ENCODE assay signal across 9 mouse cellular contexts in genomic region chr3:108839647-108839999, GRCm38 (mm10). TPM values are rescaled to one million over a fixed set of nuclear protein-coding genes. Genes with fewer than 3 reads are reported as not detected.
A peak's percentile ranks its signal among the peaks of the same experiment; 100 is the strongest.
DNase-seq lines count a peak whose midpoint lies in the region; ATAC-seq and TF ChIP-seq lines count a peak whose summit lies in the region.
"Had no signal": no experiment of that assay in that cellular context is flagged by ENCODE, and none has a peak within 500 bp of the region (broad histone marks: within the 10 kb centered on the region; RNA-seq: fewer than 3 reads in every experiment).

No protein-coding gene starts in this region.

- no peaks in the 10 kb centered on the region for H3K27me3 ChIP-seq in heart, embryonic 14.5 days (ENCODE audit: control insufficient read depth, insufficient read depth, low read length)
- H3K27me3 ChIP-seq in MEL (ENCODE audit: control insufficient read depth in 1 of 2, insufficient read depth in 2 of 2, low read length in 2 of 2) = peaks cover 3 to 4% of the 10 kb centered on the region in 2 experiments; a peak in 2 of 4 replicates
- no peaks in the 10 kb centered on the region for H3K27me3 ChIP-seq in heart, postnatal 0 days (ENCODE audit: control insufficient read depth, insufficient read depth, low read length)
- no peaks in the 10 kb centered on the region for H3K27me3 ChIP-seq in midbrain, embryonic 11.5 days (ENCODE audit: control insufficient read depth, insufficient read depth, low read length)
- H3K27me3 ChIP-seq: Patski had no signal

- peak overlapping the region; percentile 76 to 92 for H3K4me3 ChIP-seq in heart, embryonic 14.5 days (ENCODE audit: control insufficient read depth in 1 of 2, insufficient read depth in 1 of 2, low read depth in 1 of 2, low read length in 2 of 2)
- peak overlapping the region; percentile 87 to 93 for H3K4me3 ChIP-seq in MEL (ENCODE audit: control insufficient read depth in 1 of 2, insufficient read depth in 1 of 2, low read depth in 2 of 2, low read length in 2 of 2)
- H3K4me3 ChIP-seq in heart, postnatal 0 days (ENCODE audit: low read depth, low read length) = peak overlapping the region; percentile 96
- H3K4me3 ChIP-seq in midbrain, embryonic 11.5 days (ENCODE audit: low read depth, low read length) = peak overlapping the region; percentile 55

- WGBS in heart, embryonic 14.5 days = 5% methylated on average over 8 of the region's 8 CpGs
- 2% methylated on average over 8 of the region's 8 CpGs for WGBS in heart, postnatal 0 days
- WGBS in midbrain, embryonic 11.5 days = 17% methylated on average over 8 of the region's 8 CpGs

- no peak for TF ChIP-seq CTCF in MEL (IDR thresholded peaks at IDR 0.05 in 2 of 3, conservative IDR thresholded peaks at IDR 0.05 in 1 of 3; ENCODE audit: control insufficient read depth in 1 of 3, insufficient read depth in 1 of 3, low read depth in 2 of 3, low read length in 3 of 3, poor library complexity in 1 of 3, severe bottlenecking in 1 of 3)
- no peak for TF ChIP-seq CTCF in heart, postnatal 0 days (IDR thresholded peaks at IDR 0.05; ENCODE audit: low read depth)

- H3K4me1 ChIP-seq in heart, embryonic 14.5 days (ENCODE audit: control insufficient read depth in 2 of 2, insufficient read depth in 2 of 2, low read length in 2 of 2) = peaks cover 3 to 13% of the 10 kb centered on the region in 2 experiments; a peak in 3 of 4 replicates
- H3K4me1 ChIP-seq in MEL (ENCODE audit: control insufficient read depth in 1 of 2, insufficient read depth in 2 of 2, low read length in 2 of 2) = peaks cover 14 to 17% of the 10 kb centered on the region in 2 experiments
- peaks cover 11% of the 10 kb centered on the region for H3K4me1 ChIP-seq in heart, postnatal 0 days (ENCODE audit: control insufficient read depth, insufficient read depth)
- peaks cover 9% of the 10 kb centered on the region; the same call in 1 of the 2 replicates for H3K4me1 ChIP-seq in midbrain, embryonic 11.5 days (ENCODE audit: control insufficient read depth, insufficient read depth, low read length)

- H3K79me2 ChIP-seq in MEL (ENCODE audit: control insufficient read depth, insufficient read depth, low read length, poor library complexity) = peaks cover 25% of the 10 kb centered on the region

- TF ChIP-seq POLR2A in MEL (IDR thresholded peaks at IDR 0.05; ENCODE audit: control insufficient read depth in 1 of 2, insufficient read depth in 1 of 2, low read depth in 1 of 2, low read length in 2 of 2, poor library complexity in 1 of 2) = no peak

- no peak for ATAC-seq in heart, embryonic 14.5 days (ENCODE audit: insufficient number of reproducible peaks, insufficient read depth, low FRiP score, low read depth)
- no peak for ATAC-seq in heart, postnatal 0 days (ENCODE audit: insufficient read depth, low read depth)
- ATAC-seq in midbrain, embryonic 11.5 days (ENCODE audit: low FRiP score) = no peak

- no peak for TF ChIP-seq RAD21 in MEL (IDR thresholded peaks at IDR 0.05; ENCODE audit: low read depth, low read length)

- H3K4me2 ChIP-seq in heart, embryonic 14.5 days (ENCODE audit: low read length) = peak overlapping the region; percentile 80
- H3K4me2 ChIP-seq in heart, postnatal 0 days (ENCODE audit: low read depth, low read length) = peak overlapping the region; percentile 64
- H3K4me2 ChIP-seq in midbrain, embryonic 11.5 days = peak overlapping the region; percentile 70

- intact Hi-C loops in heart, postnatal 36 days (cut with DNase I) = no loop called here

- H3K36me3 ChIP-seq in heart, embryonic 14.5 days (ENCODE audit: control insufficient read depth, insufficient read depth, low read length) = peaks cover 9% of the 10 kb centered on the region; the same call in 1 of the 2 replicates
- peaks cover 0 to 28% of the 10 kb centered on the region in 2 experiments; a peak in 3 of 4 replicates for H3K36me3 ChIP-seq in MEL (ENCODE audit: control insufficient read depth in 1 of 2, insufficient read depth in 2 of 2, low read length in 2 of 2)
- peaks cover 4% of the 10 kb centered on the region; the same call in 1 of the 2 replicates for H3K36me3 ChIP-seq in heart, postnatal 0 days (replicated peaks; ENCODE audit: control insufficient read depth, insufficient read depth, low read length)
- no peaks in the 10 kb centered on the region for H3K36me3 ChIP-seq in midbrain, embryonic 11.5 days (ENCODE audit: control insufficient read depth, insufficient read depth, low read length)

- peak overlapping the region; percentile 85 for H3K9ac ChIP-seq in heart, embryonic 14.5 days (ENCODE audit: low read length)
- H3K9ac ChIP-seq in MEL (ENCODE audit: control insufficient read depth, low read depth, low read length, poor library complexity, severe bottlenecking) = peak overlapping the region; percentile 83
- peak overlapping the region; percentile 83 for H3K9ac ChIP-seq in heart, postnatal 0 days (replicated peaks; ENCODE audit: low read depth, low read length)
- H3K9ac ChIP-seq in midbrain, embryonic 11.5 days (ENCODE audit: low read length) = peak overlapping the region; percentile 65

- DNase-seq in heart, postnatal 36 days = no peak
- DNase-seq in MEL (ENCODE audit: low read depth, low spot score) = peak; percentile 79
- no peak for DNase-seq in heart, postnatal 0 days (ENCODE audit: low spot score)
- DNase-seq in midbrain, embryonic 11.5 days (ENCODE audit: low spot score, missing footprints) = no peak
- no peak for DNase-seq in frontal cortex, postnatal 36 days (ENCODE audit: low spot score in 2 of 2)
- no peak for DNase-seq in urinary bladder, postnatal 25 days (ENCODE audit: low spot score)
- DNase-seq in left cerebral cortex, adult 11 months (ENCODE audit: low spot score) = no peak

- H3K27ac ChIP-seq in heart, embryonic 14.5 days (replicated peaks in 1 of 2; ENCODE audit: control insufficient read depth in 1 of 2, insufficient read depth in 1 of 2, low read depth in 2 of 2, low read length in 2 of 2) = peak overlapping the region; percentile 87 to 88
- H3K27ac ChIP-seq in MEL (ENCODE audit: control insufficient read depth, low read depth, low read length) = peak overlapping the region; percentile 65
- H3K27ac ChIP-seq in heart, postnatal 0 days (ENCODE audit: low read depth) = peak overlapping the region; percentile 97
- H3K27ac ChIP-seq in midbrain, embryonic 11.5 days (ENCODE audit: low read depth, low read length) = no peak overlapping the region

- TF ChIP-seq EP300 in MEL (IDR thresholded peaks at IDR 0.05; ENCODE audit: low read depth in 1 of 2, low read length in 2 of 2) = no peak
- no peak for TF ChIP-seq EP300 in heart, postnatal 0 days (IDR thresholded peaks at IDR 0.05; ENCODE audit: low read depth)

- H3K9me3 ChIP-seq in heart, embryonic 14.5 days (ENCODE audit: control insufficient read depth, low read length) = no peaks in the 10 kb centered on the region
- H3K9me3 ChIP-seq in MEL (replicated peaks; ENCODE audit: insufficient read depth, low read length) = no peaks in the 10 kb centered on the region
- no peaks in the 10 kb centered on the region for H3K9me3 ChIP-seq in heart, postnatal 0 days (replicated peaks; ENCODE audit: control insufficient read depth, low read length)
- no peaks in the 10 kb centered on the region for H3K9me3 ChIP-seq in midbrain, embryonic 11.5 days (ENCODE audit: control insufficient read depth, low read length)

TF ChIP-seq in MEL, 35 proteins besides CTCF, POLR2A, EP300 and RAD21:
- TF ChIP-seq POLR2AphosphoS5 (IDR thresholded peaks at IDR 0.05; ENCODE audit: borderline replicate concordance, low read depth, low read length) (no peak), SIN3A (IDR thresholded peaks at IDR 0.05; ENCODE audit: low read length) (peak; percentile 35), ETS1 (IDR thresholded peaks at IDR 0.05; ENCODE audit: low read depth, low read length) (peak; percentile 28; the same call in 1 of the 2 replicates), ZKSCAN1 (IDR thresholded peaks at IDR 0.05; ENCODE audit: low read depth, low read length) (no peak), TCF12 (IDR thresholded peaks at IDR 0.05; ENCODE audit: low read depth, low read length) (0 out of 2 replicates have a peak, but pooled peaks have one; percentile 15), ZNF384 (IDR thresholded peaks at IDR 0.05; ENCODE audit: low read depth, low read length) (peak; percentile 91), HCFC1 (IDR thresholded peaks at IDR 0.05; ENCODE audit: low read depth, low read length) (peak; percentile 40; the same call in 1 of the 2 replicates), KAT2A (conservative IDR thresholded peaks at IDR 0.05; ENCODE audit: low read depth, low read length) (no peak), GATA1 (IDR thresholded peaks at IDR 0.05; ENCODE audit: low read depth, low read length) (0 out of 2 replicates have a peak, but pooled peaks have one; percentile 36), ZC3H11A (IDR thresholded peaks at IDR 0.05; ENCODE audit: low read depth, low read length) (peak; percentile 11; the same call in 1 of the 2 replicates), MYB (IDR thresholded peaks at IDR 0.05; ENCODE audit: low read depth, low read length) (peak; percentile 19; the same call in 1 of the 2 replicates), MAZ (IDR thresholded peaks at IDR 0.05; ENCODE audit: low read depth, low read length) (no peak)

RNA-seq across cellular contexts. Expression of gene Stxbp3, which starts 0.7 kb away (rescaled TPM):
- 28.4 and 31.6 TPM in 2 replicates for polyA plus RNA-seq in heart, embryonic 14.5 days (2014; fragmentation: Nextera tagmentation; extraction: Ambion mirVana)
- total RNA-seq in heart, postnatal 36 days (2021) = 10 to 100 TPM; 23.5 to 29.3 TPM
- total RNA-seq in MEL (2012; rRNA removed) = 19.2 and 32.2 TPM in 2 replicates
- polyA plus RNA-seq in MEL (2012; ENCODE audit: insufficient read depth in 1 of 2, insufficient read length in 2 of 2, low read depth in 1 of 2, low replicate concordance in 2 of 2, missing spikeins in 1 of 2) = 10 to 100 TPM in 1 of 2 experiments, not detected in 1; 15.9 TPM
- total RNA-seq in heart, postnatal 0 days (2014; rRNA removed; ENCODE audit: low replicate concordance) = 12.8 and 28.1 TPM in 2 replicates
- 26.8 and 27.9 TPM in 2 replicates for polyA plus RNA-seq in heart, postnatal 0 days (2015; fragmentation: Nextera tagmentation; extraction: Ambion mirVana)
- 23.7 and 25.7 TPM in 2 replicates for polyA plus RNA-seq in midbrain, embryonic 11.5 days (2014; fragmentation: Nextera tagmentation; extraction: Ambion mirVana)

RNA-seq across cellular contexts. Expression of gene Fndc7, which starts 50.2 kb away (rescaled TPM):
- 0.05 and 0.20 TPM in 2 replicates for polyA plus RNA-seq in heart, embryonic 14.5 days (2014; fragmentation: Nextera tagmentation; extraction: Ambion mirVana)
- under 1 TPM in 1 of 2 experiments, not detected in 1; 0.08 TPM for total RNA-seq in heart, postnatal 36 days (2021)
- total RNA-seq in MEL (2012; rRNA removed) = 0.10 TPM in 1 of 2 replicates, not detected in the other
- polyA plus RNA-seq in MEL (2012; ENCODE audit: insufficient read depth in 1 of 2, insufficient read length in 2 of 2, low read depth in 1 of 2, low replicate concordance in 2 of 2, missing spikeins in 1 of 2) = under 1 TPM in 1 of 2 experiments, not detected in 1; 0.13 TPM
- 1.5 TPM in 1 of 2 replicates, not detected in the other for total RNA-seq in heart, postnatal 0 days (2014; rRNA removed; ENCODE audit: low replicate concordance)
- 0.08 TPM in 1 of 2 replicates, not detected in the other for polyA plus RNA-seq in heart, postnatal 0 days (2015; fragmentation: Nextera tagmentation; extraction: Ambion mirVana)
- polyA plus RNA-seq in midbrain, embryonic 11.5 days (2014; fragmentation: Nextera tagmentation; extraction: Ambion mirVana) = 0.11 TPM in 1 of 2 replicates, not detected in the other
